Mouse (Mus musculus): ENCODE results near the gene Mark2. TPM values are rescaled to one million over a fixed set of nuclear protein-coding genes. Genes with fewer than 3 reads are reported as not detected.

Gene Mark2
- polyA plus RNA-seq, 1 experiment from 2014 or later, result 40.5 TPM

DNA sequence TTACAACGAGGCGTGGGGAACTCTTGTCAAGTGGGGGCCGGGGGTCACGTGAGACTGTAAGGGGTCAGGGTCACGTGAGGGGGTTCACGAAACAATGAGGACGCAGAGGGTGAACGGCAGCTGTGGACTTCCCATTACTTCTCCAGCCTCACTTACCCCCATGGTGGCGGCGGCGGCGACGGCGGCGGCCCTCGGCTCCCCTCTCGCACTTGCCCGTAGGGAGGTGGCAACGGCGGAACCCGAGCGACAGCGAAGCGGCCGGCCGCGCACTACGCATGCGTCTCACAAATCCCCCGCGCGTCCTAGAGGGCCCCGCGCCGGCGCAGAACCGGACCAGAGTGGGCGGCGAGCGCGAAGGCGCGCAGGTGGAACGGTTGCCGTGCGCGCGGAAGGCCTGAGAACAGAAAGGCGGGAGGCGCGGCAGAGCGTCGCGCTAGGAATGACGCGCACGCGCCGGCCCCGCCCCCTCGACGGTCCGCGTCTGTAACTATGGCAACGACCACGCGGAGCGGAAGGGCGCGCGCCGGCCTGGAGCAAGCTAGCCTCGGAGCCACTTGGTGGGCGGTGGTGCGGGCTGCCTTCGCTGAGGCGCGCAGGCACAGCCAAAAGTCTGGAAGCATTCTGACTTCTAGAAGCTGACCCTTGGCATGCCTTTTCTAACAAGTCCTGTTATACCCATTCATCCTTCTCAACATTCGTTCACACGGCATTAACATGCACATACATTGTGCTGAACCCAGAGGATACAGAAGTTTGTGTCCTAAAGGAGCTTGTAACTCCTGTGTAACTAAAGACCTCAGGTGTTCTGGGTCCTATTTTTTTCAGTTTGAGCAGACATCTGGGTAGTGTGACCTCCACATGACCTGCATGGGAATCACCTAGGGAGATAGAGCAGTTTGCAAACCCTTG lies 100.6 kb downstream of the Mark2 start, which contains the start of gene Naa40:
Gene Naa40, minus strand, starts transcription at position 402 of the 909 bp plus-strand sequence.
- peak; percentile 98 for ATAC-seq
- Histone ChIP-seq H3K9ac (ENCODE audit: low read depth, low read length) (peak within 1 kb of the TSS; percentile 78), H3K27ac (ENCODE audit: low read depth, low read length) (peak within 1 kb of the TSS; percentile 75), H3K4me3 (ENCODE audit: low read length) (peak within 1 kb of the TSS; percentile 55), H3K4me2 (ENCODE audit: low read length) (peak within 1 kb of the TSS; percentile 95), H3K36me3 (ENCODE audit: control insufficient read depth, insufficient read depth, low read length) (0 out of 2 replicates have a peak, but pooled peaks cover 3% of the 10 kb centered on the region), H3K27me3 (replicated peaks; ENCODE audit: control insufficient read depth, insufficient read depth, low read length) (no peaks in the 10 kb centered on the region), H3K9me3 (ENCODE audit: control insufficient read depth, low read length) (no peaks in the 10 kb centered on the region), H3K4me1 (ENCODE audit: control insufficient read depth, insufficient read depth, low read depth, low read length) (peaks cover 12% of the 10 kb centered on the region)
- under 1% methylated on average over 72 of the region's 80 CpGs for WGBS

DNA sequence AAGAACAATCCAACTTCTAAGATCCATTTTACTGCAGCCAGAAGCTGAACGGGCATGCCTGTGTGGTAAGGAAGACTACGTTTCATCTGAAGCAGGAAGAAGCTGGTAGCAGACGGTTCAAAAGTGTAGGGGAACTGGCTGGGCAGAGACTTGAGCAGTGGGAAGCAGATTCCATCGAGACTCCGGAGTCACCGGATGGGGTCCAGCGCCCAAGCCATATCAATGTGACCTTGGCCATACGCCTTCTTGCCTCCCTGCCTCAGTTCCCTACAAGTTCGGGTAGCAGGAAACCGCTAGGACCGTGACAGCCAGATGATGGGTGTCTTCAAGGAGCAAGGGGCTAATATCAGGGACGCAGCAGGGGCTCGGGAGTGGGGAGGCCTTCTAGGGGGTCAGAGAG lies 101.4 kb downstream of the Mark2 start:
- H3K9me3 ChIP-seq (ENCODE audit: control insufficient read depth, low read length), result no peaks in the 10 kb centered on the region
- 0 out of 2 replicates have a peak, but pooled peaks cover 3% of the 10 kb centered on the region for H3K36me3 ChIP-seq (ENCODE audit: control insufficient read depth, insufficient read depth, low read length)
- peak overlapping the region; percentile 55 for H3K4me3 ChIP-seq (ENCODE audit: low read length)
- no peaks in the 10 kb centered on the region for H3K27me3 ChIP-seq (replicated peaks; ENCODE audit: control insufficient read depth, insufficient read depth, low read length)
- peak; percentile 1; the same call in 1 of the 2 replicates for ATAC-seq
- H3K27ac ChIP-seq (ENCODE audit: low read depth, low read length), result peak overlapping the region; percentile 75
- peak overlapping the region; percentile 95 for H3K4me2 ChIP-seq (ENCODE audit: low read length)
- WGBS, result 2% methylated on average over 13 of the region's 13 CpGs
- peaks cover 12% of the 10 kb centered on the region for H3K4me1 ChIP-seq (ENCODE audit: control insufficient read depth, insufficient read depth, low read depth, low read length)
- peak overlapping the region; percentile 78 for H3K9ac ChIP-seq (ENCODE audit: low read depth, low read length)

DNA sequence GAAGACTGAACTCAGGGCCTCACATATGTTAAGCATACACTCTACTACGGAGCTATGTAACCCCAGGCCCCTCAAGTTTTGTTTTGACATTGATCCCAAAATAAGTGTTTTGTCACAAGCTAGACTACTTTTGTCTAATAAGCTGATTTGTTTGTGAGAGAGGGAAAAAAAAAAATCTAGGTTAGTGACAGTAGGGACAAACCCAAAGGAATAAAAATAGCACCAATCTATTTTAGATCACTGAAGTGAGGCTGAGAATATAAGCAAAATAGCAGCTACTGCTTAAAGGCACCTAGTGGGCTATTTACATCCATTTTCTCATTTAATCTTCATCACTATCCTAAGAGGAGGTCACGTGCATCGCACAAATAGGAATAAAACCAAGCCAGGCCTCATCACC lies 102.1 kb downstream of the Mark2 start:
- H3K4me1 ChIP-seq (ENCODE audit: control insufficient read depth, insufficient read depth, low read depth, low read length), result peaks cover 12% of the 10 kb centered on the region
- H3K27me3 ChIP-seq (replicated peaks; ENCODE audit: control insufficient read depth, insufficient read depth, low read length), result no peaks in the 10 kb centered on the region
- no peaks in the 10 kb centered on the region for H3K9me3 ChIP-seq (ENCODE audit: control insufficient read depth, low read length)
- H3K4me3 ChIP-seq (ENCODE audit: low read length), result peak overlapping the region; percentile 55
- 90% methylated on average over 3 of the region's 3 CpGs for WGBS
- H3K9ac ChIP-seq (ENCODE audit: low read depth, low read length), result peak overlapping the region; percentile 78
- H3K36me3 ChIP-seq (ENCODE audit: control insufficient read depth, insufficient read depth, low read length), result 0 out of 2 replicates have a peak, but pooled peaks cover 3% of the 10 kb centered on the region
- no peak for ATAC-seq
- peak overlapping the region; percentile 95 for H3K4me2 ChIP-seq (ENCODE audit: low read length)
- no peak overlapping the region for H3K27ac ChIP-seq (ENCODE audit: low read depth, low read length)

DNA sequence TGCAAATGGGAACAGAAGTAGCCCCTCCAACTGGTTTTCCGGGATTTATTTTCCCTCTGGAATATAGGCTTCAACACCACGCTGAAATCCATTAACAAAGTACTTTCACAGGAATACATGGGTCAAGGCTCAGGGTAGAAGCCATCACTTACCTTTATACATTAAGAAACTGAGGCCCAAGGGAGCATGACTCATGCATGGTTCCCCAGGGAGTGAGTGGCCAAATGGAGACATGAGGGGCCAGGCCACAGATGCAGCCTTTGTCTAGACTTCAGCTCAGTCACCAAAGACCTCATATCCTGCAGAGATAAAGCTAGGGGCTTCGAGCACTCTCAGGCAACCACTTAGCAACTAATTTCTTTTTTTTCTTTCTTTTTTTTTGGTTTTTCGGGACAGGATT lies 104.9 kb downstream of the Mark2 start:
- 75% methylated on average over 4 of the region's 4 CpGs for WGBS
- Histone ChIP-seq H3K9ac (ENCODE audit: low read depth, low read length) (no peak overlapping the region), H3K9me3 (ENCODE audit: control insufficient read depth, low read length) (no peaks in the 10 kb centered on the region), H3K4me2 (ENCODE audit: low read length) (no peak overlapping the region), H3K4me1 (ENCODE audit: control insufficient read depth, insufficient read depth, low read depth, low read length) (peaks cover 12% of the 10 kb centered on the region), H3K36me3 (ENCODE audit: control insufficient read depth, insufficient read depth, low read length) (peaks cover 8% of the 10 kb centered on the region; the same call in 1 of the 2 replicates), H3K27me3 (replicated peaks; ENCODE audit: control insufficient read depth, insufficient read depth, low read length) (no peaks in the 10 kb centered on the region), H3K27ac (ENCODE audit: low read depth, low read length) (no peak overlapping the region), H3K4me3 (ENCODE audit: low read length) (no peak overlapping the region)
- ATAC-seq, result no peak

DNA sequence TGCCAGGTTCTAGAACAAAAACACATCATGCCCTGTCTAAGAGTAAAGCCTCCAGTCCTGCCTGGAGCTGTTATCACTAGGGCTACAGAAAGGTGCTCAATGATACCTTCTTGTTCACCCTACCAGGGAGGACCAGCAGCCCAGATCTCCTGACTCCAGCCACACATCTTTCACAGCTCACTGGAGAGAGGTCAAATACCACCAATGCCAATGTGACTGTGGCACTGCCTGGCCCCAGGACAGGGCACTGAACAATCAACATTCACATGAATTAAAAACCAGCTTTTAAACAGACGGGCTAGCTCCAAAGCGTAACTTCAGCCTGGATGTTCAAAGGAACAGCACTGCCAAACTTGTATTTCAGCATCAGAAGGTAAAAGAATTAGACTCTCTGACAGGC lies 105.6 kb downstream of the Mark2 start:
- H3K27me3 ChIP-seq (replicated peaks; ENCODE audit: control insufficient read depth, insufficient read depth, low read length), result no peaks in the 10 kb centered on the region
- no peak overlapping the region for H3K4me2 ChIP-seq (ENCODE audit: low read length)
- no peak overlapping the region for H3K9ac ChIP-seq (ENCODE audit: low read depth, low read length)
- WGBS, result 79% methylated on average over 2 of the region's 2 CpGs
- no peak overlapping the region for H3K27ac ChIP-seq (ENCODE audit: low read depth, low read length)
- no peak for ATAC-seq
- H3K9me3 ChIP-seq (ENCODE audit: control insufficient read depth, low read length), result no peaks in the 10 kb centered on the region
- H3K4me3 ChIP-seq (ENCODE audit: low read length), result no peak overlapping the region
- H3K36me3 ChIP-seq (ENCODE audit: control insufficient read depth, insufficient read depth, low read length), result peaks cover 8% of the 10 kb centered on the region; the same call in 1 of the 2 replicates
- H3K4me1 ChIP-seq (ENCODE audit: control insufficient read depth, insufficient read depth, low read depth, low read length), result peaks cover 12% of the 10 kb centered on the region

DNA sequence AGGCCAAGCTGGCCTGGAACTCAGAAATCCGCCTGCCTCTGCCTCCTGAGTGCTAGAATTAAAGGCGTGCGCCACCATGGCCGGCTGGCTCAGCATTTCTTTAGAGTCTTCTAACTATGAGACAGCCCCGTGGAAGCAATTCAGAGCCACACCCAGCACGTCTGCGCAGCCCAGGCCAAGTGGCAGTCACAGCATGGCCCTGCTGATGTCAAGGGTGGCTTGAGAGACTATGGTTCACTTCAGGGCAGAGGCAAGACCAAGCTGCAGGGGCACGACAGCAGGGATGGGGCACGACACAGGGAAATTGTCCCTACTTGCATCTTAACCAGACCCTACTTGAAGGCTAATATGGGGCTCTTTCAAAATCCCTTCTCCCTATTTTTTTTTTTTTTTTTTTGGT lies 106.2 kb downstream of the Mark2 start:
- H3K9ac ChIP-seq (ENCODE audit: low read depth, low read length), result no peak overlapping the region; the same call in 1 of the 2 replicates
- no peak overlapping the region for H3K4me3 ChIP-seq (ENCODE audit: low read length)
- H3K4me1 ChIP-seq (ENCODE audit: control insufficient read depth, insufficient read depth, low read depth, low read length), result peaks cover 12% of the 10 kb centered on the region
- no peaks in the 10 kb centered on the region for H3K27me3 ChIP-seq (replicated peaks; ENCODE audit: control insufficient read depth, insufficient read depth, low read length)
- H3K4me2 ChIP-seq (ENCODE audit: low read length), result no peak overlapping the region
- no peak for ATAC-seq
- peaks cover 8% of the 10 kb centered on the region; the same call in 1 of the 2 replicates for H3K36me3 ChIP-seq (ENCODE audit: control insufficient read depth, insufficient read depth, low read length)
- no peak overlapping the region; the same call in 1 of the 2 replicates for H3K27ac ChIP-seq (ENCODE audit: low read depth, low read length)
- H3K9me3 ChIP-seq (ENCODE audit: control insufficient read depth, low read length), result no peaks in the 10 kb centered on the region
- 93% methylated on average over 9 of the region's 9 CpGs for WGBS

DNA sequence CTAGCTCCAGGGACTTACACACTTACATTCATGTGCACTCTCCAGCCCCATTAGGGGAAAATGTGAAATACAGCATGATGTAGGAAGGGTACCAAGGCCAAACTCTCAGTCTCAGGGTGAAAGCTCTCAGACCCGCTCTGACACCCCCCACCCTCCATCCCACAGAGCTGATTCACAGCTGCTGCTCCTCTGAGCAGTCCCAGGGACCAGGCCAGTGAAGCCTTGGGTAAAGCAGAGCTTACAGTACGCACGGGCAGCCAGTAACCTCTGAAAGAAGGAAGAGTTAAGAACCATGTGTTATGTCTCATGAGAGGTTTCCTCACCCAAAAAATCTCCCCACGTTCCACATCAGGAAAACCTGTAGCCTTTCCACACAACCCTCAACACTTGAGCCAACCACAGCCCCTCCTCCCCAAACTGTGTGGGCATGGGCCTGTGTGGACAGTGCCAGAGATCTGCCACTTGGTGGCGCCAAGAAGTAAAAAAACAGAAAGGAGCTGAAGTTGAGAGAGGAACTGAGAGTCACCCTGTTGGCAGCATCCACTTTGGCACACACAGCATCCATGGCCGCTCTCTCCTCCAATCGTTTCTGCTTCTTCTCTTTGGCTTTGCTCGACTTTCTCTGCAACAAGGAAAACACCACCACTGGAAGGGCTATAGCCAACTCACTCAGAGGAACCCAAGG lies 107.0 kb downstream of the Mark2 start:
- H3K27ac ChIP-seq (ENCODE audit: low read depth, low read length), result no peak overlapping the region
- 49% methylated on average over 8 of the region's 8 CpGs for WGBS

DNA sequence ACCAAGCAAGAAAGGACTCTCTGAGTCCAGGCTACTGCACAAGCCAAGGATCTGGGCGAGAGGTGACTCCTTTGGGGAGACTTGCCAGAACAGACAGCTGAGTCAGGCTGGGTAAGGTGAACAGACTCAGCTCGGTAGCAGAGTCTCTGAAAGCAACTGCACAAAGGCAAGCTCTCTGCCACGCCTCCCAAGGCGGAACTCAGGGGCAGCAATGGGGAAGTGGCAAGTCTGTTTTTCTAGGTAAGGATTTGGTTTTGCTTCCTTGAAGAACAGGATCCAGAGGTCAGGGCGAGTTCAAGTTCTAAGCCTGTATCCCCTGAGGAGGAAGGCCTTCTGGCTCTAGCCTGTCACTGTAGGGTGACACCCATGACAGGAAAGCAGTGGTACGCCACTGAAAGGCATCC lies 115.1 kb downstream of the Mark2 start:
- Histone ChIP-seq H3K4me3 (ENCODE audit: low read length) (no peak overlapping the region), H3K9ac (ENCODE audit: low read depth, low read length) (no peak overlapping the region), H3K4me2 (ENCODE audit: low read length) (no peak overlapping the region), H3K9me3 (ENCODE audit: control insufficient read depth, low read length) (no peaks in the 10 kb centered on the region), H3K27ac (ENCODE audit: low read depth, low read length) (no peak overlapping the region), H3K27me3 (replicated peaks; ENCODE audit: control insufficient read depth, insufficient read depth, low read length) (no peaks in the 10 kb centered on the region), H3K36me3 (ENCODE audit: control insufficient read depth, insufficient read depth, low read length) (peaks cover 26% of the 10 kb centered on the region), H3K4me1 (ENCODE audit: control insufficient read depth, insufficient read depth, low read depth, low read length) (no peaks in the 10 kb centered on the region)
- WGBS, result 74% methylated on average over 6 of the region's 6 CpGs
- no peak for ATAC-seq

More for the DNA sequence above, 107.0 kb downstream of the Mark2 start:
- ATAC-seq, result peak; percentile 91
- Histone ChIP-seq H3K4me2 (ENCODE audit: low read length) (no peak overlapping the region), H3K9ac (ENCODE audit: low read depth, low read length) (no peak overlapping the region), H3K36me3 (ENCODE audit: control insufficient read depth, insufficient read depth, low read length) (peaks cover 11% of the 10 kb centered on the region), H3K4me1 (ENCODE audit: control insufficient read depth, insufficient read depth, low read depth, low read length) (peaks cover 6% of the 10 kb centered on the region), H3K4me3 (ENCODE audit: low read length) (no peak overlapping the region), H3K27me3 (replicated peaks; ENCODE audit: control insufficient read depth, insufficient read depth, low read length) (no peaks in the 10 kb centered on the region), H3K9me3 (ENCODE audit: control insufficient read depth, low read length) (no peaks in the 10 kb centered on the region)

Measured in hindbrain, embryonic 16.5 days (tissue).